Mouse (Mus musculus) hindbrain, embryonic 11.5 days (tissue): Measurements from ENCODE around the gene Slc15a1. TPM values are rescaled to one million over a fixed set of nuclear protein-coding genes. Genes with fewer than 3 reads are reported as not detected.

Source experiments
- ATAC-seq: fragments of 200-750 bp; cut with Nextera tagmentation; 2 replicates; pipeline ENCODE4 v1.8.0; 2017; ENCODE audit warnings: mild to moderate bottlenecking, moderate TSS enrichment, moderate library complexity; ENCODE audit not compliant: low FRiP score
- DNase-seq: peaks from one replicate; pipeline ENCODE4 v3.0.0-alpha.2; 2015; ENCODE audit warnings: low spot score
- H3K27ac ChIP-seq: fragments of 300-500 bp; sonication (generic); 2 replicates; pipeline ENCODE4 v1.5.1; 2014; ENCODE audit warnings: mild to moderate bottlenecking, low read depth, low read length
- H3K27me3 ChIP-seq: fragments of 300-500 bp; sonication (generic); 2 replicates; pipeline ENCODE4 v1.6.1; 2014; ENCODE audit warnings: mild to moderate bottlenecking, low read length, moderate library complexity, mixed read lengths; ENCODE audit not compliant: control insufficient read depth, insufficient read depth
- H3K36me3 ChIP-seq: fragments of 300-500 bp; sonication (generic); 2 replicates; pipeline ENCODE4 v1.6.1; 2014; ENCODE audit warnings: mild to moderate bottlenecking, low read length, moderate library complexity, mixed read lengths; ENCODE audit not compliant: control insufficient read depth, insufficient read depth
- H3K4me1 ChIP-seq: fragments of 300-500 bp; sonication (generic); replicated peaks from 2 replicates; pipeline ENCODE4 v1.6.1; 2014; ENCODE audit warnings: low read length, mixed read lengths; ENCODE audit not compliant: control insufficient read depth, insufficient read depth
- H3K4me2 ChIP-seq: fragments of 300-500 bp; sonication (generic); replicated peaks from 2 replicates; pipeline ENCODE4 v1.6.1; 2014; ENCODE audit warnings: mild to moderate bottlenecking, low read depth, low read length
- H3K4me3 ChIP-seq: fragments of 300-500 bp; sonication (generic); 2 replicates; pipeline ENCODE4 v1.5.1; 2014; ENCODE audit warnings: low read depth, low read length
- H3K9ac ChIP-seq: fragments of 300-500 bp; sonication (generic); 2 replicates; pipeline ENCODE4 v1.6.1; 2014; ENCODE audit warnings: low read depth, low read length
- H3K9me3 ChIP-seq: fragments of 300-500 bp; sonication (generic); 2 replicates; pipeline ENCODE4 v1.6.1; 2016; ENCODE audit warnings: low read length; ENCODE audit not compliant: control insufficient read depth
- WGBS: fragments of 180-500 bp; shearing (Covaris S2); extraction: QIAGEN DNeasy Blood & Tissue Kit; methylation state at CpG from one replicate; pipeline ENCODE4 v1.1.7; 2014; 5-methylcytosine and 5-hydroxymethylcytosine counted together
- polyA plus RNA-seq: library from polyadenylated mRNA; unstranded; fragments of >200 nt; fragmentation: Nextera tagmentation; extraction: Ambion mirVana; gene quantifications from 2 replicates; pipeline ENCODE4 v1.2.1, GENCODE M21; 2014

Gene Slc15a1
- polyA plus RNA-seq, 1 experiment from 2014 or later: 0.15 TPM

DNA sequence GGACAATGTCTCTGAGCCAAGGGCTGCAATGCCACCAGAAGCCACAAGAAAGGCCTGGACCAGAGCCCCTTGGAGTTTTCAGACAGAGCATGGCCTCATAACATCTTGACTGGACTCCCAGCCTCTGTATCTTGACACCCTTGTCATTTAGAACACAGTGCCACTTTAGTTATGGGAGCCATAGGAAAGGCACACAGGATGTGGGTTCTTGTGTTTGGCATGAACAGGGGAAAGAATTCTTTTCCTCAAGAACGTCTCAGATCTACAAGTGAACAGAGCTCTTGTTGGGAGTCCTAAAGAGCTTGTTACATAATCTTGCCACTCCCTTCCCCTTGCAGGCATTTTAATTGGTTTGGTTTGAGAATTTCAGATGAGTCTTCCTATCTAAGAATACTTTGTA, 5.3 kb downstream of the Slc15a1 start:
- no peaks in the 10 kb centered on the region for H3K4me1 ChIP-seq
- 77% methylated on average over 1 of the region's 1 CpGs for WGBS
- no peak for ATAC-seq

GRCm38 (mm10) chr14:121497800-121498199, 7.3 kb downstream of the Slc15a1 start:
- no peak overlapping the region for H3K27ac ChIP-seq
- 84% methylated on average over 1 of the region's 1 CpGs for WGBS
- H3K9me3 ChIP-seq: no peaks in the 10 kb centered on the region
- no peak overlapping the region for H3K9ac ChIP-seq
- no peak for DNase-seq
- no peaks in the 10 kb centered on the region for H3K4me1 ChIP-seq
- H3K4me2 ChIP-seq: no peak overlapping the region
- no peaks in the 10 kb centered on the region for H3K36me3 ChIP-seq
- no peak overlapping the region for H3K4me3 ChIP-seq
- no peaks in the 10 kb centered on the region for H3K27me3 ChIP-seq
- no peak for ATAC-seq

More for the DNA sequence above, 5.3 kb downstream of the Slc15a1 start:
- Histone ChIP-seq H3K9ac (no peak overlapping the region), H3K4me2 (no peak overlapping the region), H3K9me3 (no peaks in the 10 kb centered on the region), H3K36me3 (no peaks in the 10 kb centered on the region), H3K27ac (no peak overlapping the region), H3K4me3 (no peak overlapping the region), H3K27me3 (peaks cover 4% of the 10 kb centered on the region; the same call in 1 of the 2 replicates)
- DNase-seq: no peak

- Histone ChIP-seq H3K27ac (no peak overlapping the region), H3K36me3 (no peaks in the 10 kb centered on the region)
These were observed 9.3 kb downstream of the Slc15a1 start for GRCm38 (mm10) chr14:121495741-121496140.

DNA sequence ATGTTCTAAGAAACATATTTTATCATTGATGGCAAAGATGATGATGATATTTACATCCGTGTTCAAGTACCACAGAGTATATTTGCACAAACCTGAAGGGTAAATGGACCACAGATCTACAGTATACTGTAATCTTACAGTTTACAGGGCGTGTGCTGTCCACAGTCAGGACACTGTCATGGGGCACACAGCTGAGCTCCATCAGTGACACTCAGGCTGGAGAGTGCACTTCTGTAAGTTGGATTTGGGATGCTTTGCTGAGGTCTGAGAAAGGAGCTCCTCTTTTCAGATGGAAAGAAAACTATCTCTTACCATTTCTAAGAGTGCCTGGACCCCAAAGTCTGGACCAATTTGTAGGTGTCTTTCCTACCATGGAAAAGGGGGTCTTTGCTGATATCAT, 9.9 kb downstream of the Slc15a1 start:
- Histone ChIP-seq H3K9ac (no peak overlapping the region), H3K9me3 (no peaks in the 10 kb centered on the region), H3K4me2 (no peak overlapping the region), H3K27ac (no peak overlapping the region), H3K4me1 (no peaks in the 10 kb centered on the region), H3K4me3 (no peak overlapping the region), H3K36me3 (no peaks in the 10 kb centered on the region), H3K27me3 (no peaks in the 10 kb centered on the region)
- ATAC-seq (no peak), DNase-seq (no peak)
- WGBS: 82% methylated on average over 2 of the region's 2 CpGs

More at GRCm38 (mm10) chr14:121495741-121496140, 9.3 kb downstream of the Slc15a1 start:
- 90% methylated on average over 4 of the region's 4 CpGs for WGBS
- no peak for ATAC-seq
- Histone ChIP-seq H3K9ac (no peak overlapping the region), H3K4me2 (no peak overlapping the region), H3K4me1 (no peaks in the 10 kb centered on the region), H3K9me3 (no peaks in the 10 kb centered on the region), H3K27me3 (no peaks in the 10 kb centered on the region), H3K4me3 (no peak overlapping the region)
- DNase-seq: no peak

DNA sequence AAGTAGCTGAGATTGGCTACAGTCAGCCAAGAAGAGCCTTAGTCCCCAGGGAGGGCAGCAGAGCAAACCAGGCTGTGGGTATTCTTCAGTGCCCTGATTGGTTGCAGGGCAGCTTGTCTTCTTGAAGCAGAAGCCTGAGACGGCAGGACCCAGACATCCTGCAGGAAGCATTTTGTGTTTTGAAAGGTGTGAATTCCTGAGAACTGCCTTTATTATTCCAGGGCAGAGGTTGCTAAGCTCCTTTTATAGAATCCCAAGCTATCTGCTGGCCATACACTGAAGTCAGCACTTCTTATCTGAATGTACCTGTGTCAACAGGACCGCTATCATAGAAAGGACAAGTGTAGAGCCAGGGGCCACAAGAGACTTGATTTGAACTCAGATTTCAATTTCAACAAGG, 10.8 kb downstream of the Slc15a1 start:
- Histone ChIP-seq H3K4me3 (no peak overlapping the region), H3K36me3 (no peaks in the 10 kb centered on the region), H3K4me1 (no peaks in the 10 kb centered on the region), H3K27me3 (no peaks in the 10 kb centered on the region), H3K9me3 (no peaks in the 10 kb centered on the region), H3K27ac (no peak overlapping the region), H3K9ac (no peak overlapping the region), H3K4me2 (no peak overlapping the region)
- no peak for DNase-seq
- ATAC-seq: no peak
- 62% methylated on average over 2 of the region's 2 CpGs for WGBS

DNA sequence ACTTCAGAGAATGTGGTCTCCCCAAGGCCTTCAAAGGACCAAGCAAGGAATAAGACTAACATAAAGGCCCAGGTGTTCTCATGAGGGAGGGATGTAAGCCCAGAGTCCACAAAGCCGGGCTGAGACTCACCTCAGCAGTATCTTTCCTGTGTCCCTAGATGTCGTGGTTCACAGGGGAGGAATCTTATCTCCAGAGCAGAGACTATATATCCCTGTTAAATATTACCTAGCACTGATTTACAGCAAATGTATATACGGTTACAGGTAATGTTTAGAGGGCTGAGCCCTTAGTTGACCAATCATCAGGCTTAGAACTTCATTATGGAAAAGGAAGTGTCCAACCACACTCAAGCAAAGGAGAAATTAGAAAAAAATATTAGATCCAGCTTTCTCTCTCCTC, 11.3 kb downstream of the Slc15a1 start:
- ATAC-seq: no peak
- H3K27ac ChIP-seq: no peak overlapping the region
- 77% methylated on average over 3 of the region's 3 CpGs for WGBS

DNA sequence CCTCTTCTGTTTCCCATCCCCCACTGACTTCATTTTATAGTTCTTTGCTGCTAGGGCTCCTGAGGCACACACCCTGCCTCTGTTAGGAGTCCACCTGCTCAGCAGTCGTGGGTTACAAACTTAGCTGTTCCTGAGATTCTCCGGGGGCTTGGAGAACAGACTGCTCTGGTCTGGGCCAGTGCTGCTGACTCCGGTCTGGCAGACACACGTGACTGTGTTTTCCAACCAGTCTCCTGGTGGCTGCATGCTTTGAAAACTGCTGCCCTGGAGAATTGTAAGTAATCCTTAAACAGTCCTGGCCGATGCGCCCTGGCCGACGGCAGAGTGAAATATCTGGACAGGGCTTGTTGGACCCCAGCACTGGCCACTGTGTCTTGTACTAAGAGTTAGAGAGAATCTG, 12.7 kb downstream of the Slc15a1 start:
- Histone ChIP-seq H3K9ac (no peak overlapping the region), H3K27me3 (no peaks in the 10 kb centered on the region), H3K9me3 (no peaks in the 10 kb centered on the region), H3K36me3 (no peaks in the 10 kb centered on the region), H3K4me3 (no peak overlapping the region), H3K4me2 (no peak overlapping the region), H3K4me1 (no peaks in the 10 kb centered on the region), H3K27ac (no peak overlapping the region)
- DNase-seq: no peak
- WGBS: 73% methylated on average over 8 of the region's 8 CpGs
- no peak for ATAC-seq

More for the DNA sequence above, 11.3 kb downstream of the Slc15a1 start:
- Histone ChIP-seq H3K9me3 (no peaks in the 10 kb centered on the region), H3K36me3 (no peaks in the 10 kb centered on the region), H3K9ac (no peak overlapping the region), H3K4me2 (no peak overlapping the region), H3K4me3 (no peak overlapping the region), H3K27me3 (no peaks in the 10 kb centered on the region), H3K4me1 (no peaks in the 10 kb centered on the region)
- DNase-seq: no peak

DNA sequence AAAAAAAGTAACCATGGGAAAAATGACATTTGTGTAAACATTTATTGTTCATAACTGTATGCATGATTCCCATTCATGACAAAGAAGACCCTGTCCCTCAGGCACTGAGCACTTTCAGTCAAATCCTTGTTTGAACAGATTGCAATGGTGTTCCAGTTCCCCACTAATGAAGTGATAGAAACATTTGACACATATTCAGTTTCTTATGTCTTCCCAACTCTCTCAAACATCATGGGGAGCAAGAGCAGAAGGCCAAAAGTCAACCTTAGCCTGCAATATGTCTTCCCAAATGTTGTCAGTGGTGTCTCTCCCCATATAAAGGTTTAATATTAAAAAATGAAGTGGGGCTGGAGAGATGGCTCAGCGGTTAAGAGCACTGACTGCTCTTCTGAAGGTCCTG, 19.3 kb downstream of the Slc15a1 start:
- H3K4me3 ChIP-seq: no peak overlapping the region
- no peaks in the 10 kb centered on the region for H3K9me3 ChIP-seq
- H3K9ac ChIP-seq: no peak overlapping the region
- ATAC-seq (no peak), DNase-seq (no peak)
- H3K27ac ChIP-seq: no peak overlapping the region
- no peaks in the 10 kb centered on the region for H3K36me3 ChIP-seq
- H3K27me3 ChIP-seq: no peaks in the 10 kb centered on the region
- H3K4me2 ChIP-seq: no peak overlapping the region
- WGBS: 95% methylated on average over 1 of the region's 1 CpGs
- H3K4me1 ChIP-seq: no peaks in the 10 kb centered on the region

- Histone ChIP-seq H3K9ac (no peak overlapping the region), H3K4me2 (no peak overlapping the region), H3K27ac (no peak overlapping the region), H3K9me3 (no peaks in the 10 kb centered on the region), H3K36me3 (no peaks in the 10 kb centered on the region), H3K4me3 (no peak overlapping the region), H3K4me1 (no peaks in the 10 kb centered on the region), H3K27me3 (no peaks in the 10 kb centered on the region)
- ATAC-seq: no peak
- WGBS: 83% methylated on average over 3 of the region's 3 CpGs
- DNase-seq: no peak
These were observed 20.6 kb downstream of the Slc15a1 start for GRCm38 (mm10) chr14:121484436-121484835.
